Mouse (Mus musculus) G1E (cell line): Measurements from ENCODE around the gene Olfr685. TPM values are rescaled to one million over a fixed set of nuclear protein-coding genes. Genes with fewer than 3 reads are reported as not detected.

Experiments
- ATAC-seq: 2 replicates; pipeline ENCODE4 v1.8.0; 2016; ENCODE audit warnings: mild to moderate bottlenecking; ENCODE audit not compliant: insufficient number of reproducible peaks, poor library complexity, low FRiP score, severe bottlenecking; ENCODE audit errors: extremely low read depth
- DNase-seq: peaks from one replicate; pipeline ENCODE4 v3.0.0; 2012; ENCODE audit warnings: low spot score
- H3K27me3 ChIP-seq: 2 replicates; pipeline ENCODE4 v1.6.1; 2012; ENCODE audit warnings: mild to moderate bottlenecking, low read length, inconsistent platforms; ENCODE audit not compliant: insufficient read depth
- H3K36me3 ChIP-seq: replicated peaks from 2 replicates; pipeline ENCODE3; 2012; ENCODE audit warnings: mild to moderate bottlenecking, inconsistent platforms
- H3K4me1 ChIP-seq: 2 replicates; pipeline ENCODE4 v1.6.1; 2012; ENCODE audit warnings: low read depth, low read length, inconsistent platforms, mixed read lengths; ENCODE audit not compliant: insufficient read depth
- H3K4me3 ChIP-seq: 2 replicates; pipeline ENCODE4 v1.5.1; 2012; ENCODE audit warnings: low read depth, mild to moderate bottlenecking, inconsistent platforms, low read length, moderate library complexity, mixed read lengths
- H3K9me3 ChIP-seq: replicated peaks from 2 replicates; pipeline ENCODE4 v1.6.1; 2012; ENCODE audit warnings: inconsistent platforms
- CTCF ChIP-seq: IDR thresholded peaks from 2 replicates; pipeline ENCODE4 v1.5.1; 2012; ENCODE audit warnings: low read depth, low read length, inconsistent platforms, mixed read lengths
- GATA1 ChIP-seq: IDR thresholded peaks from 2 replicates; pipeline ENCODE4 v1.6.1; 2012; ENCODE audit warnings: borderline replicate concordance, low read length, inconsistent platforms, mixed read lengths
- GATA2 ChIP-seq: IDR thresholded peaks from 2 replicates; pipeline ENCODE4 v1.6.1; 2012; ENCODE audit warnings: low read depth, low read length, inconsistent platforms, borderline replicate concordance
- POLR2AphosphoS5 ChIP-seq: IDR thresholded peaks from 2 replicates; pipeline ENCODE4 v1.6.1; 2012; ENCODE audit warnings: low read depth, low read length, inconsistent platforms; ENCODE audit not compliant: insufficient replicate concordance
- TAL1 ChIP-seq: conservative IDR thresholded peaks from 2 replicates; pipeline ENCODE4 v1.6.1; 2012; ENCODE audit warnings: low read depth, low read length, inconsistent platforms, mixed read lengths
- polyA plus RNA-seq: library from polyadenylated mRNA; stranded (reverse); fragments of >175 nt; gene quantifications from 2 replicates; pipeline ENCODE4 v1.2.3, GENCODE M21; 2012
- total RNA-seq, 2 experiments: library from RNA; stranded (forward) in 1 of 2; stranded (reverse) in 1 of 2; fragments of 200-1000 nt in 1 of 2; fragments of >200 nt in 1 of 2; fragmentation: Nextera tagmentation in 1 of 2; gene quantifications; 2 replicates each; pipeline ENCODE4 v1.2.3; 2014 to 2017

Gene Olfr685
- not detected in 2 replicates for total RNA-seq (2014; fragmentation: Nextera tagmentation)
- total RNA-seq (2017): 0.11 and 0.12 TPM in 2 replicates
- not detected in 2 replicates for polyA plus RNA-seq

- Histone ChIP-seq H3K27me3 (no peaks in the 10 kb centered on the region), H3K36me3 (no peaks in the 10 kb centered on the region), H3K9me3 (no peaks in the 10 kb centered on the region), H3K4me3 (no peak within 1 kb of the TSS), H3K4me1 (no peaks in the 10 kb centered on the region)
- TF ChIP-seq GATA1 (no peak), CTCF (no peak), GATA2 (no peak), TAL1 (no peak), POLR2AphosphoS5 (no peak)
- no peak for ATAC-seq
- DNase-seq: no peak
Measured at GRCm38 (mm10) chr7:105185912-105186311, at the start of gene Olfr685. Gene Olfr685, minus strand, starts transcription at chr7:105186012.

- TF ChIP-seq GATA2: no peak
- no peak for TF ChIP-seq GATA1
- no peak for TF ChIP-seq CTCF
- TF ChIP-seq TAL1: no peak
- no peak for TF ChIP-seq POLR2AphosphoS5
- Histone ChIP-seq H3K4me1 (no peaks in the 10 kb centered on the region), H3K36me3 (no peaks in the 10 kb centered on the region), H3K4me3 (no peak overlapping the region), H3K27me3 (no peaks in the 10 kb centered on the region), H3K9me3 (no peaks in the 10 kb centered on the region)
- ATAC-seq: no peak
- DNase-seq: no peak
Measured at GRCm38 (mm10) chr7:105229386-105229785, 43.6 kb upstream of the Olfr685 start.

GRCm38 (mm10) chr7:105228138-105228537 is 42.3 kb upstream of the Olfr685 start:
- H3K9me3 ChIP-seq: no peaks in the 10 kb centered on the region
- no peak overlapping the region for H3K4me3 ChIP-seq
- no peak for ATAC-seq
- no peaks in the 10 kb centered on the region for H3K4me1 ChIP-seq
- no peak for DNase-seq
- TF ChIP-seq POLR2AphosphoS5 (no peak), TAL1 (no peak), GATA1 (no peak)
- H3K36me3 ChIP-seq: no peaks in the 10 kb centered on the region
- no peaks in the 10 kb centered on the region for H3K27me3 ChIP-seq

- Histone ChIP-seq H3K27me3 (no peaks in the 10 kb centered on the region), H3K4me3 (no peak overlapping the region), H3K4me1 (no peaks in the 10 kb centered on the region), H3K9me3 (no peaks in the 10 kb centered on the region), H3K36me3 (no peaks in the 10 kb centered on the region)
- DNase-seq (no peak), ATAC-seq (no peak)
- TF ChIP-seq TAL1 (no peak), GATA1 (no peak), CTCF (no peak), GATA2 (no peak), POLR2AphosphoS5 (no peak)
Measured at GRCm38 (mm10) chr7:105226703-105227102, 40.9 kb upstream of the Olfr685 start.

GRCm38 (mm10) chr7:105226072-105226471 is 40.3 kb upstream of the Olfr685 start:
- Histone ChIP-seq H3K4me1 (no peaks in the 10 kb centered on the region), H3K36me3 (no peaks in the 10 kb centered on the region), H3K9me3 (no peaks in the 10 kb centered on the region), H3K27me3 (no peaks in the 10 kb centered on the region), H3K4me3 (no peak overlapping the region)
- ATAC-seq (no peak), DNase-seq (no peak)
- no peak for TF ChIP-seq TAL1
- no peak for TF ChIP-seq GATA2

GRCm38 (mm10) chr7:105218281-105218680 is 32.5 kb upstream of the Olfr685 start:
- ATAC-seq: no peak
- H3K36me3 ChIP-seq: no peaks in the 10 kb centered on the region

GRCm38 (mm10) chr7:105214761-105215160 is 28.9 kb upstream of the Olfr685 start:
- Histone ChIP-seq H3K27me3 (no peaks in the 10 kb centered on the region; the same call in 1 of the 2 replicates), H3K9me3 (no peaks in the 10 kb centered on the region), H3K4me1 (no peaks in the 10 kb centered on the region), H3K4me3 (no peak overlapping the region), H3K36me3 (no peaks in the 10 kb centered on the region)
- no peak for TF ChIP-seq GATA2
- no peak for TF ChIP-seq TAL1
- no peak for TF ChIP-seq GATA1
- no peak for TF ChIP-seq POLR2AphosphoS5
- no peak for TF ChIP-seq CTCF
- DNase-seq (no peak), ATAC-seq (no peak)

More at GRCm38 (mm10) chr7:105218281-105218680, 32.5 kb upstream of the Olfr685 start:
- TF ChIP-seq CTCF: no peak
- no peak for TF ChIP-seq GATA1
- no peak for TF ChIP-seq POLR2AphosphoS5
- no peak for TF ChIP-seq GATA2
- TF ChIP-seq TAL1: no peak
- no peak for DNase-seq
- no peaks in the 10 kb centered on the region; the same call in 1 of the 2 replicates for H3K27me3 ChIP-seq
- H3K4me3 ChIP-seq: no peak overlapping the region
- no peaks in the 10 kb centered on the region for H3K4me1 ChIP-seq
- H3K9me3 ChIP-seq: no peaks in the 10 kb centered on the region
